Mouse (Mus musculus): ENCODE results near the gene Ier5. TPM values are rescaled to one million over a fixed set of nuclear protein-coding genes. Genes with fewer than 3 reads are reported as not detected.

Gene Ier5
- polyA plus RNA-seq, 1 experiment = 5.9 TPM

DNA sequence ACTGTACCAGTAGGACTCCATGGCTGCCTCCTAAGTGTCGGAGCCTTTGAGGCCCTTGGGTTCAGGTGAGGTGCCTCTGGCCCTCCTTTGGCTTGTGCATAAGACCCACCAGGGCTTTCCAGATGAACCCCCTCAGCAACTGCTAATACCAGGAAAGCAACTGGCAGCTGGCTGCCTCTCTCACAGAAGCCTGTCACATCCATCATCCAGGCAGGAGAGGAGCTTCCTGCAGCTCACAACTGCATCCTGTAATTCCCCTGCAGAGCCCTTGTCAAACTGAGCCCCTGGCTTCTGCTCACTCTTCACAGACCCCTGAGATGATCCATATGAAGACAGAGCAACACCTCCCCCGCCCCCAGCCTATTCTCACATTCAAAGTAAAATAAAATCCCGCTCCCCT is 21.8 kb downstream of the Ier5 start:
- H3K27ac ChIP-seq (ENCODE audit: insufficient read depth, low read length) = no peak overlapping the region

DNA sequence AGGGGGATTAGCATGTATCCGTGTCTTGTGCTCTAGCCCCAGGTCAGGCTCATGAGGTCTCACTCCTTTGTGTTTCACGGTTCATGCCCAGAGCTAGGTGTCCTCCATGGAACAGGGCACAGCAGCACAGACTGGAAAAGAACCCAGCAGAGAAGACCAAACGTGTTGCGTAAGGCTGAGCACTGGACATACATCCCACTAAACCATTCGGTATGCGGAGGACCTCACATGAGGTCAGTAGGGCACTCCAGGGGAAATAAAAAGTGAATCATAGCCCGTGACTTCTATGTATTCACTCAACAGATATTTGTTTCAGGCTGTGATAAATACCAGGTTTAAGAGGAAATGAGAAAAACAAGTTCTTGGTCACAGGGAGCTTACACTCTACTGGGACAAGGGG is 23.6 kb downstream of the Ier5 start:
- Histone ChIP-seq H3K36me3 (ENCODE audit: control insufficient read depth, insufficient read depth, low read length, poor library complexity, severe bottlenecking) (no peaks in the 10 kb centered on the region), H3K27me3 (ENCODE audit: control insufficient read depth, insufficient read depth, low read length, poor library complexity, severe bottlenecking) (no peaks in the 10 kb centered on the region), H3K9me3 (replicated peaks; ENCODE audit: control insufficient read depth, insufficient read depth, low read length, poor library complexity, severe bottlenecking) (no peaks in the 10 kb centered on the region), H3K4me3 (ENCODE audit: low read depth, low read length) (no peak overlapping the region), H3K4me1 (ENCODE audit: control insufficient read depth, insufficient read depth, low read length) (peaks cover 17% of the 10 kb centered on the region), H3K27ac (ENCODE audit: insufficient read depth, low read length) (no peak overlapping the region), H3K9ac (ENCODE audit: low read depth, poor library complexity, severe bottlenecking) (no peak overlapping the region)
- no peak for TF ChIP-seq CTCF (IDR thresholded peaks at IDR 0.05; ENCODE audit: low read depth, low read length)
- no peak for TF ChIP-seq EP300 (IDR thresholded peaks at IDR 0.05; ENCODE audit: insufficient read depth, low read depth, low read length)

More for the DNA sequence above, 21.8 kb downstream of the Ier5 start:
- TF ChIP-seq CTCF (IDR thresholded peaks at IDR 0.05; ENCODE audit: low read depth, low read length) (no peak), POLR2A (IDR thresholded peaks at IDR 0.05; ENCODE audit: insufficient read depth, low read length) (no peak), EP300 (IDR thresholded peaks at IDR 0.05; ENCODE audit: insufficient read depth, low read depth, low read length) (no peak)
- no peaks in the 10 kb centered on the region for H3K27me3 ChIP-seq (ENCODE audit: control insufficient read depth, insufficient read depth, low read length, poor library complexity, severe bottlenecking)
- peaks cover 13% of the 10 kb centered on the region for H3K4me1 ChIP-seq (ENCODE audit: control insufficient read depth, insufficient read depth, low read length)
- no peaks in the 10 kb centered on the region for H3K36me3 ChIP-seq (ENCODE audit: control insufficient read depth, insufficient read depth, low read length, poor library complexity, severe bottlenecking)
- H3K4me3 ChIP-seq (ENCODE audit: low read depth, low read length) = no peak overlapping the region
- H3K9me3 ChIP-seq (replicated peaks; ENCODE audit: control insufficient read depth, insufficient read depth, low read length, poor library complexity, severe bottlenecking) = no peaks in the 10 kb centered on the region
- no peak overlapping the region for H3K9ac ChIP-seq (ENCODE audit: low read depth, poor library complexity, severe bottlenecking)

DNA sequence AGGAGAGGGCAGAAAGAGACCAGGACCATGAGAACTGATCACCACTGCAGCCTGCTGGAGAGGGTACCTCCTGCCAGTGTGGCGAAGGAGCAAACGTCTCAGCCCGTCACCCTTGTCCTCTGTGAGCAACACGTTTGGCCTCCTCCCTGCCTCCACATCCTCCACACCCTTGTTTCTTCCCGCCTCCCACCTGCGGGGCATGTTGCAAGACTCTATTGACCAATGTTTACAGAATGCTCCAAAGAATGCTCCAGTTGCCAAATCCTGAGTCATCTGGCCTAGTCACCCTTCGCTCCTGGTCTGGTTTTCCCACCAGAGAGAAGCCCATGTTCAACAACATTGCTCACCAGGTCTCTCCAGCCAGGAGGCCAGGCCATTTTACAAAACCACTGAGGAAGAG is 24.6 kb downstream of the Ier5 start:
- H3K4me3 ChIP-seq (ENCODE audit: low read depth, low read length) = no peak overlapping the region
- no peaks in the 10 kb centered on the region for H3K9me3 ChIP-seq (replicated peaks; ENCODE audit: control insufficient read depth, insufficient read depth, low read length, poor library complexity, severe bottlenecking)
- no peaks in the 10 kb centered on the region for H3K27me3 ChIP-seq (ENCODE audit: control insufficient read depth, insufficient read depth, low read length, poor library complexity, severe bottlenecking)
- H3K36me3 ChIP-seq (ENCODE audit: control insufficient read depth, insufficient read depth, low read length, poor library complexity, severe bottlenecking) = no peaks in the 10 kb centered on the region
- no peak overlapping the region for H3K27ac ChIP-seq (ENCODE audit: insufficient read depth, low read length)
- no peak for TF ChIP-seq CTCF (IDR thresholded peaks at IDR 0.05; ENCODE audit: low read depth, low read length)
- TF ChIP-seq POLR2A (IDR thresholded peaks at IDR 0.05; ENCODE audit: insufficient read depth, low read length) = no peak
- peak; percentile 50; the same call in 1 of the 2 replicates for TF ChIP-seq EP300 (IDR thresholded peaks at IDR 0.05; ENCODE audit: insufficient read depth, low read depth, low read length)
- peaks cover 17% of the 10 kb centered on the region for H3K4me1 ChIP-seq (ENCODE audit: control insufficient read depth, insufficient read depth, low read length)
- H3K9ac ChIP-seq (ENCODE audit: low read depth, poor library complexity, severe bottlenecking) = no peak overlapping the region

DNA sequence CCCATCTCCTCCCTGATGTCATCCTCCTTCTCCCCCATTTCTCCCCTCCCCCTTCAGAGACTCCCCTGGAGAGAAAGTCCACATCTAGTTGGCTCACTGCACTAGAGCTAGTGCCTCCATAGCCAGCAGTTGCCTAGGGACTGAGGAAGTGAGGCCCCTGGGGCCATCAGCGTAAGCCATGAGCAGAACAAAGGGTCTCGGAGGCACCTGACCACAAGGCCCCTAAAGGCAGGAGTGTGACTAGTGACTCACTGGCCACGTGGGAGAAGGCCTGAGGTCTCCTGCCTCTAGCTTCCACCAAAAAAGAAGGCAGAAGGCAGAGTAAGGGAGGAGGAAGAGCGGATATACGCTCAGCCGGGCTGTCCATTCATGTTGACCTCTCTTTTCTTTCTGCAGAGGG is 25.5 kb downstream of the Ier5 start:
- Histone ChIP-seq H3K4me3 (ENCODE audit: low read depth, low read length) (no peak overlapping the region), H3K4me1 (ENCODE audit: control insufficient read depth, insufficient read depth, low read length) (peaks cover 17% of the 10 kb centered on the region), H3K27me3 (ENCODE audit: control insufficient read depth, insufficient read depth, low read length, poor library complexity, severe bottlenecking) (no peaks in the 10 kb centered on the region), H3K9ac (ENCODE audit: low read depth, poor library complexity, severe bottlenecking) (no peak overlapping the region), H3K9me3 (replicated peaks; ENCODE audit: control insufficient read depth, insufficient read depth, low read length, poor library complexity, severe bottlenecking) (no peaks in the 10 kb centered on the region), H3K27ac (ENCODE audit: insufficient read depth, low read length) (no peak overlapping the region), H3K36me3 (ENCODE audit: control insufficient read depth, insufficient read depth, low read length, poor library complexity, severe bottlenecking) (no peaks in the 10 kb centered on the region)
- TF ChIP-seq CTCF (IDR thresholded peaks at IDR 0.05; ENCODE audit: low read depth, low read length) = no peak
- peak; percentile 82 for TF ChIP-seq EP300 (IDR thresholded peaks at IDR 0.05; ENCODE audit: insufficient read depth, low read depth, low read length)

DNA sequence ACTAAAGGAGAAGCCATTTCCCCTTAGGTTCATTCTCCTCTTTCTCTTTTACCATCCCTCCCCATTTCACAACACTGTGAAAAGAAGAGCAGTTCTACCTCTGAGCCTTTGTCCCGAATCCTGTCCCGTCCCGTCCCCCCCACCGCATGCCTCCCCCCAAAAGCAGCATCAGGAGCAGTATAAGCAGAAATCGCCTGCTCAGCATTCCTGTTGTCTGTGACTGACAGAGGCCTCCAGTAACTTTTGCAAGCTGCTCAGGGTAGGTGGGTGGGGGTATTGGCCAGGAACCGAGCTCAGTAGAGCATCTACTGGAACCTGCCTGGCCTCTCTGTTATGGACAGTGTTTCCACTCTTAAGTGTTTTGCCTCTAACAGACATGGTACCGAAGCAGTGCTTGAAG is 26.3 kb downstream of the Ier5 start:
- H3K27ac ChIP-seq (ENCODE audit: insufficient read depth, low read length) = no peak overlapping the region
- peaks cover 17% of the 10 kb centered on the region for H3K4me1 ChIP-seq (ENCODE audit: control insufficient read depth, insufficient read depth, low read length)
- H3K36me3 ChIP-seq (ENCODE audit: control insufficient read depth, insufficient read depth, low read length, poor library complexity, severe bottlenecking) = no peaks in the 10 kb centered on the region
- no peak overlapping the region for H3K4me3 ChIP-seq (ENCODE audit: low read depth, low read length)
- H3K27me3 ChIP-seq (ENCODE audit: control insufficient read depth, insufficient read depth, low read length, poor library complexity, severe bottlenecking) = no peaks in the 10 kb centered on the region
- H3K9ac ChIP-seq (ENCODE audit: low read depth, poor library complexity, severe bottlenecking) = no peak overlapping the region
- no peaks in the 10 kb centered on the region for H3K9me3 ChIP-seq (replicated peaks; ENCODE audit: control insufficient read depth, insufficient read depth, low read length, poor library complexity, severe bottlenecking)
- no peak for TF ChIP-seq CTCF (IDR thresholded peaks at IDR 0.05; ENCODE audit: low read depth, low read length)
- no peak for TF ChIP-seq EP300 (IDR thresholded peaks at IDR 0.05; ENCODE audit: insufficient read depth, low read depth, low read length)
- TF ChIP-seq POLR2A (IDR thresholded peaks at IDR 0.05; ENCODE audit: insufficient read depth, low read length) = no peak

DNA sequence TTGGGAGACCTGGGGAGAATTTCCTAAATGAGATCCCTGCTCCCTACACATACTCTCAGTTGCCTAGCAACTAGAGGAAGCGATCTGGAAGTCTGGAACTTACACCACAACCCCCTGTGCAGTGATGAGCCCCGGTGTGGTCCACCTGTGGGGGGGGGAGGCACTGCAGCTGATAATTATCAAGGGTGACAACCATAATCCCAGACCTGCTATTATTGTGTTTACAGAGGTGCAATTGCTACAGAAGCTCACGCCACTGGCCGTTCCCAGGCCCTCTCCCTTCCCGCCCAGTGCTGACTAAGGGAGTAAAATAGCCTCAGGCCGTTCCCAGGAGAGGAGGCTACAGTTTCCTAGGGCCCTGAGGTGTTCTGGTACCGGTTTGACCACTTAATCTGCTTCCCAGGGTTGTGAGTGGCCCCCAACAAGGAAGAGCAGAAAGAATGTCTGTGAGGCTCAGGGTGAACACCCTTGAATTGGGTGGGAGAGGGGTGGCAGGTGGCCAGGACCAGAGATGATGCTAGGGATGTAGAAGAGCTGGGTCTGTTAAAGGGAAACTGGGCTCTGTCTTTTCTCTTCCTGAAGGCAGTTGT is 28.1 kb downstream of the Ier5 start:
- no peak overlapping the region for H3K27ac ChIP-seq (ENCODE audit: insufficient read depth, low read length)
- TF ChIP-seq POLR2A (IDR thresholded peaks at IDR 0.05; ENCODE audit: insufficient read depth, low read length) (no peak), EP300 (IDR thresholded peaks at IDR 0.05; ENCODE audit: insufficient read depth, low read depth, low read length) (peak; percentile 62; the same call in 1 of the 2 replicates)
- H3K9me3 ChIP-seq (replicated peaks; ENCODE audit: control insufficient read depth, insufficient read depth, low read length, poor library complexity, severe bottlenecking) = no peaks in the 10 kb centered on the region
- H3K9ac ChIP-seq (ENCODE audit: low read depth, poor library complexity, severe bottlenecking) = no peak overlapping the region
- no peak overlapping the region for H3K4me3 ChIP-seq (ENCODE audit: low read depth, low read length)
- H3K36me3 ChIP-seq (ENCODE audit: control insufficient read depth, insufficient read depth, low read length, poor library complexity, severe bottlenecking) = no peaks in the 10 kb centered on the region
- H3K4me1 ChIP-seq (ENCODE audit: control insufficient read depth, insufficient read depth, low read length) = peaks cover 17% of the 10 kb centered on the region
- H3K27me3 ChIP-seq (ENCODE audit: control insufficient read depth, insufficient read depth, low read length, poor library complexity, severe bottlenecking) = no peaks in the 10 kb centered on the region

Measured in ES-Bruce4 (cell line).